Mouse (Mus musculus) skeletal muscle tissue, postnatal 0 days (tissue): ENCODE results near the gene Jmjd6. TPM values are rescaled to one million over a fixed set of nuclear protein-coding genes. Genes with fewer than 3 reads are reported as not detected.

Source experiments
- polyA plus RNA-seq: library from polyadenylated mRNA; unstranded; fragments of >200 nt; fragmentation: Nextera tagmentation; extraction: Ambion mirVana; gene quantifications from 2 replicates; pipeline ENCODE4 v1.2.1, GENCODE M21; 2015

The Jmjd6 gene
- 49.2 and 50.4 TPM in 2 replicates for polyA plus RNA-seq

DNA sequence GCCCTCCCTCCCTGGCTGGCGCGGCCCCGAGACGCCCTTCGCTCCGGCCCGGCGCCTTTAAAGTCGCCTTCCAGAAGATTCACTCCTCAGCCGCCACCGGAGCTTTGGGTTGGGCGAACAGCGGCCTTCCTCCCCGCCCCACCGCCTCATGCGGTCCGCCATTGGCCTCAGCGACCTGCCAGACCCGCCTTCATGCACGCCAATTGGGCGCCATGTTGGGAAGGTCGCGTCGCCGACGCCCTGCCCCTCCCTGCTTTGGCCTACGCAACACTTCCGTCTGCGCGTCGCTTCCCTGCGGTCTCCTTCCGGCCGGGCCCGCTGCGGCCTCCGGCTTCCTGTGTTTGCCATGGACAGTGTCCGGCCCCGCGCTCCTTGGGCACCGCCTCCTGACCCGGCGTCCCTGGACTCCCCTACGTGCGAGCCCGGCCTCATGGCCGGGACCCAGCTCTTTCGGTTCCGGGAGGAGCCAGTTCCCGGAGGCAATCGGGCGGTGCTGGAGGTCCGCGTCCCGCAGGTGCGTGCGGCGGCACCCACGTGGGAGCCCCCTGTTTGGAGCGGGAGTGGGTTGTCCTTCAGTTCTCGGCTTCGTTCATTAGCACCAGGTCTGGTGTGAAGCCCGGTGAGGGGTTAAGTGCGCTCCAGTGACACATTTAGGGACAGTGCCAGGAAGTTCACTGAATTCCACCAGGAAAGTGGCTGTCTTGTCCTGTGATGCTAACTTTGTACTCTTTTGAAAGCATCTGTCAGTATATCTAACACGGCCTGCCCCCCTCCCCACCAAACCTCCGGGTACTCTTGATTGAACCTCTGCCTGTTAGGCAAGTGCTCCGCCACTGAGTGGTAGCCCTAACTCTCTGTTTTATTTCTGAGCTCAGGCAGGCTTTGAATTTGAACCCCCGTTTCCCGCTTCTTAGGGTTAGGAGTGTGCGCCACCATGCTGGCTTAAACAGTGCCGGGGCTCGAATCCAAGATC is at the start of gene Jmjd6, which contains the start of gene Mettl23:
TSS of gene Jmjd6 (minus strand) at position 189 of the 973 bp plus-strand sequence.
TSS of gene Mettl23 (plus strand) at position 18 of the 973 bp plus-strand sequence.

DNA sequence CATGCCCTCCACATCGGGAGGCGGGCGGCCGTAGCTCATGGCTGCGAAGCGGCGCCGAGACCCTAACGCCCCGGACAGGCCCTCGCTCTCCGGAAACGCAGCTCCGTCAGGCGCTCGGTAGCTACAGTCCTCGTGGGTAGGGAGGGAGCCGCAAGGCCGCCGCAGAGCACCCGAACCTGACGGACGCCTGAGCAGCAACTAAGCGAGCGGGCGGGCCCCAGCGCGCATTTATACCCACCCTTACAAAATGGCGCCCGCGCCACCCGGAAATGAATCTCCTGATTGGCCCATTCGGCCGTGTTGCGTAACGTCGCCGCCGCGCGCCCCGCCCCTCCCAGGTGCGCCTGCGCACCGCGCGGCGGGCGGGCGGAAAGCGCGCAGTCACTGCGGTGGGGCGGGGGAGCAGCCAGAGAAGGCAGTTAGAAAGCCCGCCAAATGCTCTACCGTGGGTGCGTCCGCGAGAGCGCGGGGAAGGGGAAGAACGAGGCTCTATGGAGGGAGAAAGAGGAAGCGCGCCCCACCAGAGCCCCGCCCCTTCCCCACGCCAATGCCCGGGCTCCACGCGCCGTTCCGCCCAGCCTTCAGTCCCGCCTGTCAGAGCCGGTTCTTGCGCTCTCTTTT is 9.8 kb upstream of the Jmjd6 start, which contains the start of gene Srsf2:
TSS of gene Srsf2 (minus strand) at position 204 of the 621 bp plus-strand sequence.

GRCm38 (mm10) chr11:116852291-116852890 is 9.1 kb upstream of the Jmjd6 start, which contains the start of gene Mfsd11:
Gene Mfsd11, plus strand, starts transcription at chr11:116852440.

DNA sequence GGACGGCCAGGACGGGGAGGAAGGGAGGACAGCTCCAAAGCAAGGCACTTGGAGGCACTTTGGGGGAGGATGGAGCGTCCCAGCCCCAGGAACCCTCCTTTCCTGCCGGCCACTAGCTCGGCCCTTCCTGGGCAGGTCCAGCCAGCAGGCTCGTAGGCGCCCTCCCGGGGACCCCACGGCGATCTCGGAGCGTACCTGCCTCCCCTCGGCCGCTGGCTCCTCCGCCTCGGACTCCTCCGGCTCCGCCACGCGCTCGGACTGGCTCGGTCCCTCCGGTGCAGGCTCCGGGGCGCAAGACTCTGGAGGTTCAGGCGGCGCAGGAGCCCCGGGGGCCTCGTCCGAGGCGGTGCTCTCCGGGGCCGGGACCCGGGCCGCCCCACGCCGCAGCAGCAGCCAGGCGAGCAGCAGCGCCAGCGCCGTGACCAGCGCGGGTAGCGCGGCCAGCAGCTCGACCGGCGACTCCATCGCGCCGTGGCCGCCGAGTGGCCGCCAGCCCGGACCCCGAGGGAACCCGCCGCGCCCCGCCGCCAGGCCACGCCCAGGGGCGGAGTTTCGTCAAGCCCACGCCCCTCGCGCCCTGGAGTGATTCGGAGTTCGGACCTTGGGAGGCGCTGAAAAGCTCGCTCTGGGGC is 15.6 kb downstream of the Jmjd6 start, which contains the start of gene Mxra7:
TSS of gene Mxra7 (minus strand) at position 513 of the 632 bp plus-strand sequence.

Other genes with a start within 250 kb of the Jmjd6 start
- 3.1 and 4.2 TPM in 2 replicates for gene Rhbdf2, start 216.4 kb downstream of the Jmjd6 start, polyA plus RNA-seq
- 3.0 and 3.4 TPM in 2 replicates for gene Prcd, start 189.9 kb downstream of the Jmjd6 start, polyA plus RNA-seq
- 18.5 and 23.5 TPM in 2 replicates for gene Cygb, start 189.1 kb downstream of the Jmjd6 start, polyA plus RNA-seq
- gene St6galnac1, start 67.9 kb downstream of the Jmjd6 start, polyA plus RNA-seq, result not detected in 2 replicates
- gene Mxra7, start 15.4 kb downstream of the Jmjd6 start, polyA plus RNA-seq, result 23.2 and 30.6 TPM in 2 replicates
- 52.3 and 59.7 TPM in 2 replicates for gene Mettl23, start 171 bp downstream of the Jmjd6 start, polyA plus RNA-seq
- 41.9 and 47.9 TPM in 2 replicates for gene Mfsd11, start 9.0 kb upstream of the Jmjd6 start, polyA plus RNA-seq
- gene Srsf2, start 9.6 kb upstream of the Jmjd6 start, polyA plus RNA-seq, result 274 and 289 TPM in 2 replicates
- 0.24 and 0.32 TPM in 2 replicates for gene Mgat5b, start 75.4 kb upstream of the Jmjd6 start, polyA plus RNA-seq